Mouse (Mus musculus) liver, postnatal 0 days (tissue): ENCODE data around the gene Pxylp1.

Experiments used
- CTCF ChIP-seq: sonication (generic); IDR thresholded peaks from 2 replicates; pipeline ENCODE4 v1.5.1; 2016; ENCODE audit warnings: antibody characterized with exemption, low read depth
- EP300 ChIP-seq: IDR thresholded peaks from 2 replicates; pipeline ENCODE4 v1.6.1; 2016; ENCODE audit warnings: antibody characterized with exemption, low read depth, mild to moderate bottlenecking

GRCm38 (mm10) chr9:96783258-96783657 is 109.2 kb downstream of the Pxylp1 start:
- TF ChIP-seq EP300 (no peak), CTCF (no peak)
